Mouse (Mus musculus) cerebellum, adult 2 months (tissue): ENCODE measurements at regions not wholly inside any gene's neighbourhood (a gene's known extent, or its start where the extent isn't known, plus 50 kb on each side); places are given as distances from the start of the nearest gene placed in this dataset.

Experiments used
- DNase-seq, 2 experiments: peaks; one replicate each; pipeline ENCODE4 v3.0.0; 2021
- H3K27ac ChIP-seq: fragments of 200-500 bp; 2 replicates; pipeline ENCODE4 v1.5.1; 2012; ENCODE audit warnings: low read length, control low read depth, inconsistent platforms; ENCODE audit not compliant: insufficient read depth
- H3K27me3 ChIP-seq: fragments of 200-500 bp; 2 replicates; pipeline ENCODE4 v1.6.1; 2012; ENCODE audit warnings: inconsistent platforms, mild to moderate bottlenecking, low read length, moderate library complexity; ENCODE audit not compliant: control insufficient read depth, insufficient read depth
- H3K4me1 ChIP-seq: fragments of 200-500 bp; 2 replicates; pipeline ENCODE4 v1.6.1; 2011; ENCODE audit warnings: low read length; ENCODE audit not compliant: control insufficient read depth, insufficient read depth
- H3K4me3 ChIP-seq: fragments of 200-500 bp; replicated peaks from 2 replicates; pipeline ENCODE3; 2011; ENCODE audit warnings: mild to moderate bottlenecking, low read depth, low read length, control low read depth; ENCODE audit not compliant: insufficient read depth
- CTCF ChIP-seq: fragments of 200-500 bp; IDR thresholded peaks from 2 replicates; pipeline ENCODE4 v1.5.1; 2011; ENCODE audit warnings: low read depth, mild to moderate bottlenecking, control low read depth, low read length, moderate library complexity, borderline replicate concordance; ENCODE audit not compliant: insufficient read depth
- POLR2A ChIP-seq: fragments of 200-500 bp; IDR thresholded peaks from 2 replicates; pipeline ENCODE4 v1.6.1; 2011; ENCODE audit warnings: low read length, control low read depth, borderline replicate concordance; ENCODE audit not compliant: insufficient read depth
- WGBS: fragments of 180-500 bp; shearing (Covaris S2); methylation state at CpG from one replicate; pipeline ENCODE4 v1.1.7; 2018; 5-methylcytosine and 5-hydroxymethylcytosine counted together

- WGBS, result 88% methylated on average over 3 of the region's 3 CpGs
- TF ChIP-seq CTCF (no peak), POLR2A (no peak)
- no peak overlapping the region for H3K27ac ChIP-seq
- no peak for DNase-seq
- H3K27me3 ChIP-seq, result no peaks in the 10 kb centered on the region
- no peaks in the 10 kb centered on the region for H3K4me1 ChIP-seq
- no peak overlapping the region for H3K4me3 ChIP-seq
Observed at GRCm38 (mm10) chr3:126273566-126273965, 89.9 kb upstream of the Arsj start.

GRCm38 (mm10) chr3:126276008-126276700 lies 87.3 kb upstream of the Arsj start:
- H3K27ac ChIP-seq, result no peak overlapping the region
- 43% methylated on average over 3 of the region's 3 CpGs for WGBS
- H3K4me1 ChIP-seq, result no peaks in the 10 kb centered on the region
- DNase-seq, result peak; percentile 18 to 70
- H3K27me3 ChIP-seq, result no peaks in the 10 kb centered on the region
- H3K4me3 ChIP-seq, result no peak overlapping the region
- TF ChIP-seq CTCF, result no peak
- no peak for TF ChIP-seq POLR2A

- no peak for TF ChIP-seq POLR2A
- no peak for TF ChIP-seq CTCF
- Histone ChIP-seq H3K27ac (no peak overlapping the region), H3K4me3 (no peak overlapping the region), H3K4me1 (no peaks in the 10 kb centered on the region), H3K27me3 (no peaks in the 10 kb centered on the region)
- no peak for DNase-seq
- 87% methylated on average over 7 of the region's 7 CpGs for WGBS
Observed at GRCm38 (mm10) chr3:126284294-126285090, 79.0 kb upstream of the Arsj start.

GRCm38 (mm10) chr3:126292259-126292658 lies 71.2 kb upstream of the Arsj start:
- no peaks in the 10 kb centered on the region for H3K27me3 ChIP-seq
- no peaks in the 10 kb centered on the region for H3K4me1 ChIP-seq
- DNase-seq, result no peak
- TF ChIP-seq POLR2A (no peak), CTCF (no peak)
- 70% methylated on average over 5 of the region's 5 CpGs for WGBS
- H3K4me3 ChIP-seq, result no peak overlapping the region
- no peak overlapping the region for H3K27ac ChIP-seq

- whole genome bisulfite sequencing, result 92% methylated on average over 1 of the region's 1 CpGs
- Histone ChIP-seq H3K27ac (no peak overlapping the region), H3K4me1 (no peaks in the 10 kb centered on the region), H3K27me3 (no peaks in the 10 kb centered on the region), H3K4me3 (no peak overlapping the region)
- DNase-seq, result no peak
- TF ChIP-seq POLR2A, result no peak
- TF ChIP-seq CTCF, result no peak
Observed at GRCm38 (mm10) chr3:126292830-126293229, 70.7 kb upstream of the Arsj start.

GRCm38 (mm10) chr3:126293645-126294044 lies 69.8 kb upstream of the Arsj start:
- TF ChIP-seq POLR2A (no peak), CTCF (no peak)
- no peaks in the 10 kb centered on the region for H3K4me1 ChIP-seq
- 98% methylated on average over 4 of the region's 4 CpGs for WGBS
- H3K27ac ChIP-seq, result no peak overlapping the region
- no peak for DNase-seq
- H3K27me3 ChIP-seq, result no peaks in the 10 kb centered on the region
- no peak overlapping the region for H3K4me3 ChIP-seq

- Histone ChIP-seq H3K27me3 (no peaks in the 10 kb centered on the region), H3K4me1 (no peaks in the 10 kb centered on the region), H3K4me3 (no peak overlapping the region), H3K27ac (no peak overlapping the region)
- TF ChIP-seq POLR2A, result no peak
- TF ChIP-seq CTCF, result no peak
- no peak for DNase-seq
- 93% methylated on average over 1 of the region's 1 CpGs for WGBS
Observed at GRCm38 (mm10) chr3:126295932-126296331, 67.6 kb upstream of the Arsj start.

GRCm38 (mm10) chr3:126299257-126299656 lies 64.2 kb upstream of the Arsj start:
- no peaks in the 10 kb centered on the region for H3K27me3 ChIP-seq
- no peaks in the 10 kb centered on the region for H3K4me1 ChIP-seq
- H3K27ac ChIP-seq, result no peak overlapping the region
- no peak for DNase-seq
- 23% methylated on average over 3 of the region's 3 CpGs for WGBS
- no peak for TF ChIP-seq POLR2A
- no peak for TF ChIP-seq CTCF
- no peak overlapping the region for H3K4me3 ChIP-seq
